Mouse (Mus musculus) testis, adult 2 months (tissue): ENCODE results near the gene Prkar1a. TPM values are rescaled to one million over a fixed set of nuclear protein-coding genes. Genes with fewer than 3 reads are reported as not detected.

ENCODE experiments used
- H3K27ac ChIP-seq: fragments of 200-500 bp; 2 replicates; pipeline ENCODE4 v1.5.1; 2012; ENCODE audit warnings: low read depth, low read length; ENCODE audit not compliant: control insufficient read depth, insufficient read depth
- H3K27me3 ChIP-seq: fragments of 200-500 bp; 2 replicates; pipeline ENCODE4 v1.6.1; 2012; ENCODE audit warnings: mild to moderate bottlenecking, low read length, moderate library complexity; ENCODE audit not compliant: control insufficient read depth, insufficient read depth
- H3K36me3 ChIP-seq: fragments of 200-500 bp; 2 replicates; pipeline ENCODE4 v1.6.1; 2012; ENCODE audit warnings: mild to moderate bottlenecking, low read length; ENCODE audit not compliant: control insufficient read depth, insufficient read depth
- H3K4me1 ChIP-seq: fragments of 200-500 bp; 2 replicates; pipeline ENCODE4 v1.6.1; 2012; ENCODE audit warnings: low read length; ENCODE audit not compliant: control insufficient read depth, insufficient read depth
- H3K4me3 ChIP-seq: fragments of 200-500 bp; 2 replicates; pipeline ENCODE4 v1.5.1; 2012; ENCODE audit warnings: low read depth, mild to moderate bottlenecking, low read length, moderate library complexity, mixed read lengths; ENCODE audit not compliant: control insufficient read depth
- CTCF ChIP-seq: fragments of 200-500 bp; IDR thresholded peaks from 2 replicates; pipeline ENCODE4 v1.5.1; 2012; ENCODE audit warnings: low read depth, mild to moderate bottlenecking, inconsistent platforms, low read length, moderate library complexity; ENCODE audit not compliant: control insufficient read depth, insufficient read depth, insufficient replicate concordance
- POLR2A ChIP-seq: fragments of 200-500 bp; IDR thresholded peaks from 2 replicates; pipeline ENCODE4 v1.6.1; 2012; ENCODE audit warnings: low read depth, mild to moderate bottlenecking, inconsistent platforms, low read length, moderate library complexity; ENCODE audit not compliant: control insufficient read depth
- polyA plus RNA-seq: library from polyadenylated mRNA; depleted of rRNA; stranded (reverse); fragments of >200 nt; gene quantifications from 2 replicates; pipeline ENCODE4 v1.2.3, GENCODE M21; 2012

Prkar1a gene
- polyA plus RNA-seq, 1 experiment = 74.1 TPM

DNA sequence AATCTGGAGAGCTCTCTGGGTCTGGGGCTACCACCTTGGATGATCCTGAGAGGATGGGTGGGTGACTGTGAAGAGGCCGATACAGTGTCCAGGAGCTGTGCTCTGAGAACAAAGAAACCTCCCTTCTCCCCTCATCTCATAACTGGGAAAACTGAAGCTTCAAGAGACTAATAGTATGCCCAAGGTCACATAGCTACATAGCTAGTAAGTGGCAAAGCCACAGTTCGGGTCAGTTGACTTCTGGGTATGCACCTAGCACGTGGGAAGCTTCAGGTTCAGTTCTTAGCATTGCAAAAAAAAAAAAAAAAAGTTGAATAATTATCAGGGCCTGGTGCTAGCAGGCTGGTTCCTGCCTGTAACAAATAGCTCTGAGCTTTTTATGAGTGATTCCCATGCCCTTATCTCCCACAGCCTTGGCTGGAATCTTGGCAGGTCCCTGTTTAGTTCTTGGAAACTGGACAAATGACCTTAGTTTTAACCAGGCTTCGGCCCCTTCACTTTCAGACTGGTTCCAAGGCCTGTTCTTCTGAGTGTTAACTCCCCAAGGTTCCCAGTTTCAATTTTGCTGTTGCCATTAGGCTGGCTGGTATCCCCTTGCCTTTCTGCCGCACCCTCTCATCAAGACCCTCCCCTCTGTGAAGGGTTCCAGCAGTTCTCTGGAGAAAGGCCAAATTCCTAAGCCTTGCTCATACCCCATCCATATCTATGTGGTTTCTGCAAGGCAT lies 7.5 kb upstream of the Prkar1a start:
- Histone ChIP-seq H3K4me3 (no peak overlapping the region), H3K36me3 (no peaks in the 10 kb centered on the region), H3K4me1 (no peaks in the 10 kb centered on the region), H3K27ac (peak overlapping the region; percentile 32), H3K27me3 (no peaks in the 10 kb centered on the region)
- TF ChIP-seq POLR2A (no peak), CTCF (no peak)

DNA sequence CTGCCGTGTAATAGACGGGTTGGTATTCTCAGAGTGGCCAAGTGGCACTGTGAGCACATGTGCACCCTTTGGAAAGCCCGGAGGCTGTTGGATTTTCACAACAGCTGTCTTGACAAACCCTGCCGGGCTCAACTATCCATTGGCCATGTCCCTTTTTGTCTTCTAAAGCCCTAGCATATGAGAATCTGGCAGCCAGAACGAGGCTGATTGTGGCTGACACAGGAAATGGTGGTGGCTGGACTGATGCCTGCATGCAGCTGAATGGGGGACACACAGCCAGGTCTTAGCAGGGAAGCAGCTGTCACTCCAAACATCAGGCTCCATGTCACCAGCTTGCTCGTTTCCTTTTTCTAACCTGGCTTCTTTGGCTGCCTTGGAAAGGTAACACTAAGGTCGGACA lies 695 bp upstream of the Prkar1a start:
- H3K36me3 ChIP-seq = no peaks in the 10 kb centered on the region; the same call in 1 of the 2 replicates
- no peak overlapping the region for H3K4me3 ChIP-seq
- TF ChIP-seq CTCF = no peak
- TF ChIP-seq POLR2A = no peak
- H3K27me3 ChIP-seq = no peaks in the 10 kb centered on the region
- peaks cover 11% of the 10 kb centered on the region for H3K4me1 ChIP-seq
- no peak overlapping the region for H3K27ac ChIP-seq

DNA sequence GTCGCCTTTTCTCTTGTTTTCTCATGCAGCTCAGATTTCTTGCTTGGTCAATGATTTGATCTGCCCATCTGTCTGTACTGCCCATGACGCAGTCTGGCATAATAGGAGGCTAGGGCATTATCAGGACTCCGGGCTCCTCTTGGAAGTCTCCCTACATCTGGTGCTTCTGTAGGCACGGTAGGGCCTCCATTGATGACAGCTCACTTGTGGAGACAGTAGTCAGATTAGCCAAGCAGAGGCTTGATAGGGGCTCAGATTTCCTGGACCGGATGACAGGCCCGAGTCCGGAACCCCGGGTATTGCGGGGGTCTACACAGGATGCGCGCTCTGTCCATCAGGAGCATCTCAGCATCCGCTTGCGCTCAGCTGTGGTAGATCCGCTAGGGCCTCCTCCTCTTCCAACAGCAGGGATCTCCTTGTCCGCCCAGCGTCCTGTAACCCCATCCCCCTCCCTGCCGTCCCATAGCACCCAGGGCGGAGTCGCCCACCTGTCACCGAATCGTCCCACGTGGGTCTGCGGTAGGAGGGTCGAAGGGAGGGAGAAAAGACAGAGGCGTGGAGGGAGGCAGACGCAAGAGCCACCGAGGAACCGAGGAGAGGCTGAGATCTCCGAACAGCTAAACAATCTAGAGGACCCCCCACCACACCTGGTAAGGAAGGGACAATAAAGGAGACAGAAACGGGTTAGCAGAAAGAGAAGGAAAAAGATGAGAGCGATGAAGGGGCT lies 933 bp downstream of the Prkar1a start:
- H3K4me3 ChIP-seq = peak overlapping the region; percentile 86
- no peaks in the 10 kb centered on the region; the same call in 1 of the 2 replicates for H3K36me3 ChIP-seq
- TF ChIP-seq CTCF (no peak), POLR2A (peak; percentile 40; the same call in 1 of the 2 replicates)
- H3K27ac ChIP-seq = peak overlapping the region; percentile 81
- H3K4me1 ChIP-seq = peaks cover 13% of the 10 kb centered on the region
- no peaks in the 10 kb centered on the region for H3K27me3 ChIP-seq

DNA sequence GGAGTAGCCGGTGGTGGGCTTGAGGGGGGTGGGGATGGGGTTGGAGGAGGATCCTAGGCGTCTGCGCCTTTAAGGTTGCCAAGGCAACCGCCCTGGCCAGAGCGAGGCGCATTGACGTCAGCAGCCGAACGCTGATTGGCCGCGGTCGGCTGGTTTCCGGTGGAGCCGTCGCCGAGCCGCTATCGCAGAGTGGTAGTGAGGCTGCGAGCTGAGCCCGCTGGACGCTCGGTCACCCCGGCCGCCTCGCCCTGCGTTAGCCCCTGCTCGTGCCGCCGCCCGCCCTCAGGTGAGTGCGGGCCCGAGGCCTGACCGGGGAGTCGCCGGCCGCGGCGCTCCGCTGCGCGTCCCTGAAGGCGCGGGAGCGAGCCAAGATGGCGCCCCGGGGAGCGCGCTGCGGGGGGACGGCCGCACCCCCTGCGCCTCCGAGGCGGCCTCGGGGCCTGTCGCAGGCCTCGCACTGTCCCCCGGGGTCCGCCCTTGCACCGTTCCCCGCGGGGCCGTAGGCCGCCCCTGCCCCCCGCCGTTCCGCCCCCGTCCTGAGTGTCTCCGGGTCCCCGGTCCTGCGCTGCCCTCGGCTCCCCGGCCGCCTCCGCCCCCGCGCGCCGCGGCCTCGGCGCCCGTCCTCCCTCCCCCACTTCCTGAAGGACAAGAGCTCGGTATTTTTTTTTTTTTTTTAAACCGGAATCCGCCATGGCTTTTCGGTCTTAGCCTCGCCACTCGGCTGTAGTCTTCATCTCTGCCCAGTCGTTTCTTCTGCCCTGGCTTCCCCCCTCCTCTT lies 1.8 kb downstream of the Prkar1a start:
- Histone ChIP-seq H3K36me3 (no peaks in the 10 kb centered on the region; the same call in 1 of the 2 replicates), H3K4me3 (peak overlapping the region; percentile 86), H3K27ac (peak overlapping the region; percentile 86), H3K4me1 (peaks cover 13% of the 10 kb centered on the region), H3K27me3 (no peaks in the 10 kb centered on the region)
- TF ChIP-seq CTCF = no peak
- TF ChIP-seq POLR2A = peak; percentile 98

DNA sequence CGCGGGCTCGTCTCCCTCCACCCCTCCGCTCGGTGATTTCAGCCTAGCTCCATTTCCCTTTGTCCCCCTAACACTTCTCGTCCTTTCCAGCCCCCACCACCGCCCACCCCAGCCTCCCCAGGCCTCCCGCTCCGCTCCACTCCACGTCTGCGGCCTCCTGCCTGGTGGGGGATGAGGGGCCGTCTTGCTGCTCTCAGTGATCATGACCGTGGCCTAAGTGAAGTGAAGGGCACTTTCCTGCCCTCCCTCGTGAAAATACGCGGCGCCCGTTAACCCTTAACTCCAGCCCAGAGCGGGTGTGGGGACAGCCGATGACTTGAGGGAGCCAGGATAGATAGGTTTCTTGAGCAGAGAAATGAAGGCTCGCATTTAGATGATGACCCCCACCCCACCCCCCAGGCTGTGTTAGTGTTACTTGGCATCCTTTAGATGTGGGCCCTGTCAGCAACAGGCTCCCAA lies 2.4 kb downstream of the Prkar1a start:
- Histone ChIP-seq H3K27me3 (no peaks in the 10 kb centered on the region), H3K4me1 (peaks cover 13% of the 10 kb centered on the region), H3K36me3 (no peaks in the 10 kb centered on the region; the same call in 1 of the 2 replicates), H3K4me3 (peak overlapping the region; percentile 86), H3K27ac (peak overlapping the region; percentile 86)
- TF ChIP-seq CTCF = no peak
- no peak for TF ChIP-seq POLR2A

DNA sequence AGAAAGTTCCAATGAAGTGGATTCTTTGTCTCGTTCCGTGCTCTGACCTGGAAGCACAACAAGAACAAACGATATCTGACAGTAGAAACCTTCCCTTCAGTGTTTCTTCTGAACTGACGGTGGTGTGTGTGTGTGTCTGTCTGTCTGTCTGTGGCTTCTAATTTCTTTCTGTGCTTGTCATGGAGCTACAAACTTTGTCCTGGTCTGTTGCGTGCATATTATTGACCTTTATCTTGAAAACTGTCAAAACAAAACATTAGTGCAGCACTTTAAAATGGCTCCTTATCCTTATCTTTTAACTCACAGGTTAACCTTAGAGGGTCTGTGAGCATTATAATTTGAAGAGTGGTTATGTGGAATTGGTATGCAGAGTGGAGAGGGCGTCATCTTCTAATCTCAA lies 3.3 kb downstream of the Prkar1a start:
- Histone ChIP-seq H3K27ac (no peak overlapping the region), H3K4me1 (peaks cover 13% of the 10 kb centered on the region), H3K36me3 (no peaks in the 10 kb centered on the region; the same call in 1 of the 2 replicates), H3K4me3 (peak overlapping the region; percentile 38; the same call in 1 of the 2 replicates), H3K27me3 (no peaks in the 10 kb centered on the region)
- TF ChIP-seq POLR2A = no peak
- TF ChIP-seq CTCF = no peak

DNA sequence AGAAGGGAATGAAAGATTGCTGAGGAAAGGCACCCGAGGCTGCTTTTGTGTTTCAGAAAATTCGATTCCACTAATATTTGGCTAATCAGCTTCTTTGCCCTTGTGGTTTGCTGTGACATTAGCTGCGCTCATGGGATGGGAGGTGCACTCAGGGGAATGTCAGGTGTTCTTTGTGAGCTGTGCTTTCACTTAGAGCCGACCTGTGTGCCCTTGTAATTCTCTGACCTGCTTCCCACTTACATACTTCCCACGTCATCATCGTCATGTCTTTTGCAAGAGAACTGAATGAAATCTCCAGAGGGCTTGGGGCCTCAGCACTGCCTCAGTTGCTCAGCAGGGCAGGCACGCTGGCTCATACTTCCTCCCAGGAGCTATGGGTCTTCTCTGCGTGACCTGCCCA lies 4.0 kb downstream of the Prkar1a start:
- Histone ChIP-seq H3K36me3 (no peaks in the 10 kb centered on the region; the same call in 1 of the 2 replicates), H3K27ac (no peak overlapping the region), H3K4me1 (peaks cover 13% of the 10 kb centered on the region), H3K27me3 (no peaks in the 10 kb centered on the region), H3K4me3 (no peak overlapping the region)
- TF ChIP-seq CTCF (no peak), POLR2A (no peak)
